Mouse (Mus musculus): ENCODE measurements at regions not wholly inside any gene's neighbourhood (a gene's known extent, or its start where the extent isn't known, plus 50 kb on each side); places are given as distances from the start of the nearest gene placed in this dataset.
"Not testable (repeated sequence)": the region's sequence is repeated elsewhere in the genome, so short reads cannot be mapped to it uniquely, and the experiment has no call there.

DNA sequence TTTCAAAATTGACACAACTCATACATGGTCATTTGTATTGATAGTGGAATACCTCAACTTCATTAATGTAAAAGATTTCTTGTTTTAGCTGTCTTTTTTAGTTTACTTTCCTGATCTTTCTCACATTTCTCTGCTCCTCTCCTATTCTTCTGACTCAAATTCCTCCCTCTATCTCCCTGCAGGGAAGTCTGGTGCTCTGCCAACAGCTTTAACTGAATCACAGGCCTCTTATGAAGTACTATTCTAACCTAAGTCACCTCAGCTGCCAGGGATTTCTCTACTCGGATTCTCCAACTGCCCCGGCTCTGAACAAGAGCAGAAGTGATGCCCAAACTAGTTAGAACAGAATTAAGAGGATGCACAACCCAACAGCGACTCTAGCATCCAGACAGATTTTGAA, 993.8 kb upstream of the Fam98a start:
- TF ChIP-seq CTCF (IDR thresholded peaks at IDR 0.05) = no peak
- Histone ChIP-seq H3K4me2 (ENCODE audit: low read depth, low read length, poor library complexity, severe bottlenecking) (no peak overlapping the region), H3K27me3 (ENCODE audit: insufficient read depth, low read length) (no peaks in the 10 kb centered on the region), H3K36me3 (ENCODE audit: insufficient read depth, low read length) (no peaks in the 10 kb centered on the region), H3K9ac (replicated peaks; ENCODE audit: low read length, poor library complexity, severe bottlenecking) (no peak overlapping the region), H3K4me3 (ENCODE audit: low read depth, low read length) (no peak overlapping the region), H3K27ac (ENCODE audit: low read depth, low read length) (no peak overlapping the region), H3K9me3 (ENCODE audit: low read length) (no peaks in the 10 kb centered on the region), H3K4me1 (ENCODE audit: insufficient read depth, low read length) (no peaks in the 10 kb centered on the region)
- ATAC-seq (ENCODE audit: low FRiP score) = no peak
- DNase-seq (ENCODE audit: low spot score) = no peak
- 69% methylated on average over 3 of the region's 3 CpGs for WGBS

- Histone ChIP-seq H3K9ac (replicated peaks; ENCODE audit: low read length, poor library complexity, severe bottlenecking) (no peak overlapping the region), H3K27me3 (ENCODE audit: insufficient read depth, low read length) (no peaks in the 10 kb centered on the region), H3K4me1 (ENCODE audit: insufficient read depth, low read length) (no peaks in the 10 kb centered on the region), H3K4me3 (ENCODE audit: low read depth, low read length) (no peak overlapping the region), H3K9me3 (ENCODE audit: low read length) (no peaks in the 10 kb centered on the region), H3K36me3 (ENCODE audit: insufficient read depth, low read length) (no peaks in the 10 kb centered on the region), H3K27ac (ENCODE audit: low read depth, low read length) (no peak overlapping the region), H3K4me2 (ENCODE audit: low read depth, low read length, poor library complexity, severe bottlenecking) (no peak overlapping the region)
- ATAC-seq (ENCODE audit: low FRiP score) = no peak
- no peak for DNase-seq (ENCODE audit: low spot score)
- TF ChIP-seq CTCF (IDR thresholded peaks at IDR 0.05) = no peak
Measured at GRCm38 (mm10) chr17:76535772-76536171, 984.0 kb upstream of the Fam98a start.

DNA sequence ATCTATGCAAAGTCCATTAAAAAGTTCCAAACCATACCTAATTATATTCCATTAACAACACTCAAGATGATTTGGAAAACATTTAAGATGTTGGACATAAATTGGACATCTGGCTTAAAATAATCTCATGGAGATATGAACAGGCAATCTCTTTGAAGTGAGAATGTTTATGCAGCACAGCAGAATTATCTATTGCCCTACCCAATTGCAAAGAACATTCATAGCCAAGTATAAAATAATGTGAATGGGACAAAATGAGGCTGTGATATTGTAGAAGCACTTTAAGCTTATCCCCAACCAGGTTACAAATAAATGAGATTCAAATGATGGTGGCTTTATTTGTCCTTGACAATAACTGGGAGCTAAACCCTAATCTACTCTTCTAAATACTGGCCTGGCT, 950.0 kb upstream of the Fam98a start:
- H3K27ac ChIP-seq (ENCODE audit: low read depth, low read length) = no peak overlapping the region
- TF ChIP-seq CTCF (IDR thresholded peaks at IDR 0.05) = no peak
- H3K36me3 ChIP-seq (ENCODE audit: insufficient read depth, low read length) = no peaks in the 10 kb centered on the region
- no peak overlapping the region for H3K9ac ChIP-seq (replicated peaks; ENCODE audit: low read length, poor library complexity, severe bottlenecking)
- no peak overlapping the region for H3K4me2 ChIP-seq (ENCODE audit: low read depth, low read length, poor library complexity, severe bottlenecking)
- no peak for DNase-seq (ENCODE audit: low spot score)
- no peaks in the 10 kb centered on the region for H3K4me1 ChIP-seq (ENCODE audit: insufficient read depth, low read length)
- ATAC-seq (ENCODE audit: low FRiP score) = no peak
- no peaks in the 10 kb centered on the region for H3K27me3 ChIP-seq (ENCODE audit: insufficient read depth, low read length)
- no peaks in the 10 kb centered on the region for H3K9me3 ChIP-seq (ENCODE audit: low read length)
- no peak overlapping the region for H3K4me3 ChIP-seq (ENCODE audit: low read depth, low read length)

GRCm38 (mm10) chr17:76500446-76500845, 948.7 kb upstream of the Fam98a start:
- Histone ChIP-seq H3K27ac (ENCODE audit: low read depth, low read length) (no peak overlapping the region), H3K9ac (replicated peaks; ENCODE audit: low read length, poor library complexity, severe bottlenecking) (no peak overlapping the region), H3K4me1 (ENCODE audit: insufficient read depth, low read length) (no peaks in the 10 kb centered on the region), H3K36me3 (ENCODE audit: insufficient read depth, low read length) (no peaks in the 10 kb centered on the region), H3K27me3 (ENCODE audit: insufficient read depth, low read length) (no peaks in the 10 kb centered on the region), H3K9me3 (ENCODE audit: low read length) (no peaks in the 10 kb centered on the region), H3K4me3 (ENCODE audit: low read depth, low read length) (no peak overlapping the region), H3K4me2 (ENCODE audit: low read depth, low read length, poor library complexity, severe bottlenecking) (no peak overlapping the region)
- DNase-seq (ENCODE audit: low spot score) (no peak), ATAC-seq (ENCODE audit: low FRiP score) (no peak)
- no peak for TF ChIP-seq CTCF (IDR thresholded peaks at IDR 0.05)
- WGBS = 75% methylated on average over 4 of the region's 4 CpGs

GRCm38 (mm10) chr17:76499981-76500380, 948.2 kb upstream of the Fam98a start:
- not testable (repeated sequence) for H3K4me1 ChIP-seq (ENCODE audit: insufficient read depth, low read length); H3K4me2 ChIP-seq (ENCODE audit: low read depth, low read length, poor library complexity, severe bottlenecking); H3K4me3 ChIP-seq (ENCODE audit: low read depth, low read length); H3K27me3 ChIP-seq (ENCODE audit: insufficient read depth, low read length); DNase-seq (ENCODE audit: low spot score); H3K9ac ChIP-seq (replicated peaks; ENCODE audit: low read length, poor library complexity, severe bottlenecking); H3K27ac ChIP-seq (ENCODE audit: low read depth, low read length); H3K9me3 ChIP-seq (ENCODE audit: low read length); H3K36me3 ChIP-seq (ENCODE audit: insufficient read depth, low read length); ATAC-seq (ENCODE audit: low FRiP score)

- TF ChIP-seq CTCF (IDR thresholded peaks at IDR 0.05) = no peak
- Histone ChIP-seq H3K27ac (ENCODE audit: low read depth, low read length) (no peak overlapping the region), H3K4me2 (ENCODE audit: low read depth, low read length, poor library complexity, severe bottlenecking) (no peak overlapping the region), H3K9me3 (ENCODE audit: low read length) (no peaks in the 10 kb centered on the region), H3K9ac (replicated peaks; ENCODE audit: low read length, poor library complexity, severe bottlenecking) (no peak overlapping the region), H3K27me3 (ENCODE audit: insufficient read depth, low read length) (no peaks in the 10 kb centered on the region), H3K4me1 (ENCODE audit: insufficient read depth, low read length) (no peaks in the 10 kb centered on the region), H3K36me3 (ENCODE audit: insufficient read depth, low read length) (no peaks in the 10 kb centered on the region), H3K4me3 (ENCODE audit: low read depth, low read length) (no peak overlapping the region)
- DNase-seq (ENCODE audit: low spot score) (no peak), ATAC-seq (ENCODE audit: low FRiP score) (no peak)
- 94% methylated on average over 3 of the region's 3 CpGs for WGBS
Measured at GRCm38 (mm10) chr17:76487347-76487746, 935.6 kb upstream of the Fam98a start.

DNA sequence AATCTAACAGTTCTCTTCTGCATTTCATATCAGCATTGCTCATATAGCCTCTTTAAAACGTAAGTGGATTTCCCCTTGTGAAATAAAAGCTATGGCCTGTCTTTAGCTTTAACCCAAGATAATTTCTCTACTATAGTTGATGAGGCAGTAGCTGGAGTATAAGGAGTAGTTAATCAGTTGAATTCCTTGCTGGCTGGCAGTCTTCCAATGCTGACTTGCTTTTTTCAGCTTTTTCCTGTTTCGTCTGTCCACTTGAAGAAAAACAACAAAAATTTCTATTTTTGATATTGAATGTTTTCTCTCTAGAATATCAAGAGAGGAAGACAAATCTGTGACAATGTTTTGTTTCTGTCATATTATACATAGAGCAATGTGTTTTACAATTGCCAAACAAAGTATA, 932.4 kb upstream of the Fam98a start:
- H3K4me1 ChIP-seq (ENCODE audit: insufficient read depth, low read length) = no peaks in the 10 kb centered on the region
- no peaks in the 10 kb centered on the region for H3K9me3 ChIP-seq (ENCODE audit: low read length)
- H3K36me3 ChIP-seq (ENCODE audit: insufficient read depth, low read length) = no peaks in the 10 kb centered on the region
- ATAC-seq (ENCODE audit: low FRiP score) = no peak
- H3K9ac ChIP-seq (replicated peaks; ENCODE audit: low read length, poor library complexity, severe bottlenecking) = no peak overlapping the region
- DNase-seq (ENCODE audit: low spot score) = peak; percentile 2
- TF ChIP-seq CTCF (IDR thresholded peaks at IDR 0.05) = no peak
- WGBS = 77% methylated on average over 2 of the region's 2 CpGs
- H3K27ac ChIP-seq (ENCODE audit: low read depth, low read length) = no peak overlapping the region
- no peak overlapping the region for H3K4me3 ChIP-seq (ENCODE audit: low read depth, low read length)
- no peak overlapping the region for H3K4me2 ChIP-seq (ENCODE audit: low read depth, low read length, poor library complexity, severe bottlenecking)
- H3K27me3 ChIP-seq (ENCODE audit: insufficient read depth, low read length) = no peaks in the 10 kb centered on the region

All from midbrain, postnatal 0 days (tissue).